Mouse (Mus musculus): ENCODE measurements at regions not wholly inside any gene's neighbourhood (a gene's known extent, or its start where the extent isn't known, plus 50 kb on each side); places are given as distances from the start of the nearest gene placed in this dataset.
"Not testable (repeated sequence)": the region's sequence is repeated elsewhere in the genome, so short reads cannot be mapped to it uniquely, and the experiment has no call there.

GRCm38 (mm10) chr2:135525779-135526178 is 133.0 kb upstream of the Plcb4 start:
- WGBS (ENCODE audit: insufficient replicate concordance): 58% methylated on average over 1 of the region's 1 CpGs
- H3K4me3 ChIP-seq: no peak overlapping the region
- H3K27ac ChIP-seq: no peak overlapping the region
- no peaks in the 10 kb centered on the region for H3K36me3 ChIP-seq
- no peak for ATAC-seq
- no peaks in the 10 kb centered on the region for H3K9me3 ChIP-seq (replicated peaks)
- no peaks in the 10 kb centered on the region for H3K4me1 ChIP-seq
- H3K27me3 ChIP-seq (replicated peaks): no peaks in the 10 kb centered on the region
- H3K4me2 ChIP-seq: no peak overlapping the region
- H3K9ac ChIP-seq: no peak overlapping the region

GRCm38 (mm10) chr2:135529619-135530018 is 129.2 kb upstream of the Plcb4 start:
- H3K9ac ChIP-seq: no peak overlapping the region
- H3K4me1 ChIP-seq: no peaks in the 10 kb centered on the region
- no peak for ATAC-seq
- no peak overlapping the region for H3K27ac ChIP-seq
- H3K4me3 ChIP-seq: no peak overlapping the region
- no peaks in the 10 kb centered on the region for H3K27me3 ChIP-seq (replicated peaks)
- WGBS (ENCODE audit: insufficient replicate concordance): 57% methylated on average over 3 of the region's 3 CpGs
- no peaks in the 10 kb centered on the region for H3K36me3 ChIP-seq
- no peak overlapping the region for H3K4me2 ChIP-seq
- no peaks in the 10 kb centered on the region for H3K9me3 ChIP-seq (replicated peaks)

GRCm38 (mm10) chr2:135536303-135536871 is 122.4 kb upstream of the Plcb4 start:
- 36% methylated on average over 11 of the region's 11 CpGs for WGBS (ENCODE audit: insufficient replicate concordance)
- Histone ChIP-seq H3K9me3 (replicated peaks) (no peaks in the 10 kb centered on the region), H3K27ac (no peak overlapping the region), H3K4me2 (peak overlapping the region; percentile 37), H3K4me3 (no peak overlapping the region), H3K36me3 (no peaks in the 10 kb centered on the region), H3K27me3 (replicated peaks) (no peaks in the 10 kb centered on the region), H3K4me1 (peaks cover 11% of the 10 kb centered on the region; the same call in 1 of the 2 replicates), H3K9ac (no peak overlapping the region)
- ATAC-seq: peak; percentile 59; the same call in 1 of the 2 replicates

GRCm38 (mm10) chr2:135538022-135538421 is 120.8 kb upstream of the Plcb4 start:
- Histone ChIP-seq H3K9me3 (replicated peaks) (no peaks in the 10 kb centered on the region), H3K9ac (no peak overlapping the region), H3K27me3 (replicated peaks) (no peaks in the 10 kb centered on the region), H3K36me3 (no peaks in the 10 kb centered on the region), H3K4me1 (peaks cover 11% of the 10 kb centered on the region; the same call in 1 of the 2 replicates), H3K4me3 (no peak overlapping the region), H3K27ac (no peak overlapping the region), H3K4me2 (no peak overlapping the region)
- ATAC-seq: no peak
- WGBS (ENCODE audit: insufficient replicate concordance): 64% methylated on average over 2 of the region's 2 CpGs

GRCm38 (mm10) chr2:135541058-135541457 is 117.8 kb upstream of the Plcb4 start:
- ATAC-seq: no peak
- no peak overlapping the region for H3K27ac ChIP-seq
- WGBS (ENCODE audit: insufficient replicate concordance): 71% methylated on average over 2 of the region's 2 CpGs
- no peak overlapping the region for H3K4me3 ChIP-seq
- peaks cover 11% of the 10 kb centered on the region; the same call in 1 of the 2 replicates for H3K4me1 ChIP-seq
- H3K36me3 ChIP-seq: no peaks in the 10 kb centered on the region
- H3K4me2 ChIP-seq: no peak overlapping the region
- no peaks in the 10 kb centered on the region for H3K9me3 ChIP-seq (replicated peaks)
- H3K9ac ChIP-seq: no peak overlapping the region
- no peaks in the 10 kb centered on the region for H3K27me3 ChIP-seq (replicated peaks)

- Histone ChIP-seq H3K9ac (no peak overlapping the region), H3K36me3 (no peaks in the 10 kb centered on the region), H3K27me3 (replicated peaks) (no peaks in the 10 kb centered on the region), H3K4me3 (no peak overlapping the region), H3K27ac (no peak overlapping the region), H3K9me3 (replicated peaks) (no peaks in the 10 kb centered on the region), H3K4me2 (no peak overlapping the region), H3K4me1 (peaks cover 5% of the 10 kb centered on the region; the same call in 1 of the 2 replicates)
- no peak for ATAC-seq
These were observed 116.9 kb upstream of the Plcb4 start for GRCm38 (mm10) chr2:135541930-135542329.

GRCm38 (mm10) chr2:135544882-135545281 is 113.9 kb upstream of the Plcb4 start:
- no peak for ATAC-seq
- Histone ChIP-seq H3K27ac (no peak overlapping the region), H3K4me3 (no peak overlapping the region), H3K4me2 (no peak overlapping the region), H3K36me3 (no peaks in the 10 kb centered on the region), H3K4me1 (no peaks in the 10 kb centered on the region), H3K27me3 (replicated peaks) (no peaks in the 10 kb centered on the region), H3K9ac (no peak overlapping the region), H3K9me3 (replicated peaks) (no peaks in the 10 kb centered on the region)

- no peak overlapping the region for H3K27ac ChIP-seq
- no peak overlapping the region for H3K4me2 ChIP-seq
- H3K9ac ChIP-seq: no peak overlapping the region
- H3K4me1 ChIP-seq: no peaks in the 10 kb centered on the region
- WGBS (ENCODE audit: insufficient replicate concordance): 51% methylated on average over 3 of the region's 3 CpGs
- no peak for ATAC-seq
- no peak overlapping the region for H3K4me3 ChIP-seq
- no peaks in the 10 kb centered on the region for H3K27me3 ChIP-seq (replicated peaks)
- H3K36me3 ChIP-seq: no peaks in the 10 kb centered on the region
- no peaks in the 10 kb centered on the region for H3K9me3 ChIP-seq (replicated peaks)
These were observed 110.8 kb upstream of the Plcb4 start for GRCm38 (mm10) chr2:135547966-135548365.

- no peaks in the 10 kb centered on the region for H3K4me1 ChIP-seq
- WGBS (ENCODE audit: insufficient replicate concordance): 26% methylated on average over 3 of the region's 3 CpGs
- ATAC-seq: no peak
- H3K27ac ChIP-seq: no peak overlapping the region
- no peak overlapping the region for H3K9ac ChIP-seq
- H3K27me3 ChIP-seq (replicated peaks): no peaks in the 10 kb centered on the region
- H3K4me3 ChIP-seq: no peak overlapping the region
- no peaks in the 10 kb centered on the region for H3K36me3 ChIP-seq
- H3K9me3 ChIP-seq (replicated peaks): peaks cover under 1% of the 10 kb centered on the region; the same call in 1 of the 2 replicates
- H3K4me2 ChIP-seq: no peak overlapping the region
These were observed 105.8 kb upstream of the Plcb4 start for GRCm38 (mm10) chr2:135553031-135553430.

GRCm38 (mm10) chr2:135558026-135558425 is 100.8 kb upstream of the Plcb4 start:
- WGBS (ENCODE audit: insufficient replicate concordance): 71% methylated on average over 8 of the region's 8 CpGs
- not testable (repeated sequence) for H3K27me3 ChIP-seq (replicated peaks); H3K36me3 ChIP-seq; ATAC-seq; H3K4me2 ChIP-seq; H3K4me3 ChIP-seq; H3K4me1 ChIP-seq; H3K27ac ChIP-seq; H3K9ac ChIP-seq; H3K9me3 ChIP-seq (replicated peaks)

- Histone ChIP-seq H3K27ac (no peak overlapping the region), H3K27me3 (replicated peaks) (no peaks in the 10 kb centered on the region), H3K4me1 (no peaks in the 10 kb centered on the region), H3K9ac (no peak overlapping the region), H3K4me2 (no peak overlapping the region), H3K4me3 (no peak overlapping the region), H3K9me3 (replicated peaks) (peaks cover 6% of the 10 kb centered on the region; the same call in 1 of the 2 replicates), H3K36me3 (no peaks in the 10 kb centered on the region)
- WGBS (ENCODE audit: insufficient replicate concordance): 43% methylated on average over 3 of the region's 3 CpGs
- ATAC-seq: no peak
These were observed 99.5 kb upstream of the Plcb4 start for GRCm38 (mm10) chr2:135559328-135559727.

- Histone ChIP-seq H3K4me2 (no peak overlapping the region), H3K27ac (no peak overlapping the region), H3K4me3 (no peak overlapping the region), H3K4me1 (no peaks in the 10 kb centered on the region), H3K9me3 (replicated peaks) (peaks cover 6% of the 10 kb centered on the region; the same call in 1 of the 2 replicates), H3K36me3 (no peaks in the 10 kb centered on the region), H3K9ac (no peak overlapping the region), H3K27me3 (replicated peaks) (no peaks in the 10 kb centered on the region)
- 54% methylated on average over 9 of the region's 9 CpGs for WGBS (ENCODE audit: insufficient replicate concordance)
- ATAC-seq: no peak
These were observed 98.7 kb upstream of the Plcb4 start for GRCm38 (mm10) chr2:135559933-135560710.

All from liver, embryonic 12.5 days (tissue).